Mouse (Mus musculus) forebrain, embryonic 10.5 days (tissue): ENCODE measurements around the gene Acot13. TPM values are rescaled to one million over a fixed set of nuclear protein-coding genes. Genes with fewer than 3 reads are reported as not detected.
"Not testable (repeated sequence)": the region's sequence is repeated elsewhere in the genome, so short reads cannot be mapped to it uniquely, and the experiment has no call there.

Experiments used
- DNase-seq: peaks from one replicate; pipeline ENCODE4 v3.0.0-alpha.2; 2017; ENCODE audit warnings: low spot score; ENCODE audit errors: extremely low spot score
- H3K27ac ChIP-seq: fragments of 300-500 bp; sonication (generic); 2 replicates; pipeline ENCODE4 v1.5.1; 2016; ENCODE audit warnings: mild to moderate bottlenecking
- H3K27me3 ChIP-seq: fragments of 300-500 bp; sonication (generic); 2 replicates; pipeline ENCODE4 v1.6.1; 2016; ENCODE audit warnings: mild to moderate bottlenecking; ENCODE audit not compliant: poor library complexity, severe bottlenecking
- H3K36me3 ChIP-seq: fragments of 300-500 bp; sonication (generic); replicated peaks from 2 replicates; pipeline ENCODE4 v1.6.1; 2016; ENCODE audit warnings: mild to moderate bottlenecking, moderate library complexity
- H3K4me1 ChIP-seq: fragments of 300-500 bp; sonication (generic); 2 replicates; pipeline ENCODE4 v1.6.1; 2016
- H3K4me3 ChIP-seq: fragments of 300-500 bp; sonication (generic); 2 replicates; pipeline ENCODE4 v1.5.1; 2016; ENCODE audit warnings: mild to moderate bottlenecking, moderate library complexity
- H3K9me3 ChIP-seq: fragments of 300-500 bp; sonication (generic); 2 replicates; pipeline ENCODE4 v1.6.1; 2016; ENCODE audit warnings: mild to moderate bottlenecking, moderate library complexity
- WGBS: fragments of 180-500 bp; shearing (Covaris S2); methylation state at CpG from one replicate; pipeline ENCODE4 v1.1.7; 2016; 5-methylcytosine and 5-hydroxymethylcytosine counted together
- polyA plus RNA-seq: library from polyadenylated mRNA; unstranded; fragments of >200 nt; fragmentation: Nextera tagmentation; extraction: Ambion mirVana; gene quantifications from 2 replicates; pipeline ENCODE4 v1.2.1, GENCODE M21; 2016

Acot13 gene
- polyA plus RNA-seq, 1 experiment from 2014 or later = 61.7 TPM

DNA sequence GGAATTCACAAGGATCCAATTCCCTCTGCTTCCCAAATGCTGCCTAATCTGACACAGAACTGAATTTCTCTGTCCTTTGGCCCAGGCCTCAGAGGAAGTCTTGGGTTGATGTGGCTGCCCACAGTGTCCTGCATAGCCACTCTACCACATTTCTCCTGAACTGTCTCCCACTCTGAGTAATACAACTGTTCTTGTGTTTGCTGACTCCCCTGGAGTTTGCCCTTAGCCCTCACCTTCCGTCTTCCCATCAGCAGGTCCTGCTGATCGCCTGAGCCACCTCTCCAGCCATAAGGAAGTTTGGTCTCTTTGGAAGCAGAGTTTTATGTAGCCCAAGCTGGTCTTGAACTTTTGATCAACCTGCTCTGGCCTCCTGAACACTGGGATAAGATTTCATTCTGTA, 20.6 kb upstream of the Acot13 start:
- Histone ChIP-seq H3K27me3 (no peaks in the 10 kb centered on the region), H3K27ac (no peak overlapping the region), H3K36me3 (no peaks in the 10 kb centered on the region), H3K9me3 (no peaks in the 10 kb centered on the region), H3K4me1 (no peaks in the 10 kb centered on the region), H3K4me3 (no peak overlapping the region)
- WGBS = 92% methylated on average over 2 of the region's 2 CpGs
- DNase-seq = no peak

DNA sequence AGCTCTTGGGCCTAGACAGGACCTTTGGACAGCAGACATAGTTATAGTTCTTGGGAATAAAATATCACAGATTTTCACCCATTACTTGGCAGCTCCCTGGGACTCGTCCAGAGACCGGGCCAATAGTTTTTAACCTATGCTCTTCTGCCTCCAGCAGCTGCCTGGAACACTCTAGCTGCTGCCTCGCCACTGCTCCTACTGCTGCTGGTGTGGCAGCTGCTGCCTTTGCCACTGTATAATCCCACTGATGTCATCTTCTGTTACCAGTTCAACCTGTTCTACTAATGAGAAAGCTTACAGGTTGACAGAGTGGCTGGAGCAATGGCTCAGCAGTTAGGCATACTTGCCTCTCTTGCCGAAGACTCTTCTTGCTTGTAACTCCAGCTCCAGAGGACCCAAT, 18.0 kb upstream of the Acot13 start:
- WGBS = 87% methylated on average over 4 of the region's 4 CpGs
- Histone ChIP-seq H3K36me3 (no peaks in the 10 kb centered on the region), H3K4me3 (no peak overlapping the region), H3K9me3 (no peaks in the 10 kb centered on the region), H3K27ac (no peak overlapping the region), H3K4me1 (peaks cover 17% of the 10 kb centered on the region), H3K27me3 (no peaks in the 10 kb centered on the region; the same call in 1 of the 2 replicates)
- no peak for DNase-seq

DNA sequence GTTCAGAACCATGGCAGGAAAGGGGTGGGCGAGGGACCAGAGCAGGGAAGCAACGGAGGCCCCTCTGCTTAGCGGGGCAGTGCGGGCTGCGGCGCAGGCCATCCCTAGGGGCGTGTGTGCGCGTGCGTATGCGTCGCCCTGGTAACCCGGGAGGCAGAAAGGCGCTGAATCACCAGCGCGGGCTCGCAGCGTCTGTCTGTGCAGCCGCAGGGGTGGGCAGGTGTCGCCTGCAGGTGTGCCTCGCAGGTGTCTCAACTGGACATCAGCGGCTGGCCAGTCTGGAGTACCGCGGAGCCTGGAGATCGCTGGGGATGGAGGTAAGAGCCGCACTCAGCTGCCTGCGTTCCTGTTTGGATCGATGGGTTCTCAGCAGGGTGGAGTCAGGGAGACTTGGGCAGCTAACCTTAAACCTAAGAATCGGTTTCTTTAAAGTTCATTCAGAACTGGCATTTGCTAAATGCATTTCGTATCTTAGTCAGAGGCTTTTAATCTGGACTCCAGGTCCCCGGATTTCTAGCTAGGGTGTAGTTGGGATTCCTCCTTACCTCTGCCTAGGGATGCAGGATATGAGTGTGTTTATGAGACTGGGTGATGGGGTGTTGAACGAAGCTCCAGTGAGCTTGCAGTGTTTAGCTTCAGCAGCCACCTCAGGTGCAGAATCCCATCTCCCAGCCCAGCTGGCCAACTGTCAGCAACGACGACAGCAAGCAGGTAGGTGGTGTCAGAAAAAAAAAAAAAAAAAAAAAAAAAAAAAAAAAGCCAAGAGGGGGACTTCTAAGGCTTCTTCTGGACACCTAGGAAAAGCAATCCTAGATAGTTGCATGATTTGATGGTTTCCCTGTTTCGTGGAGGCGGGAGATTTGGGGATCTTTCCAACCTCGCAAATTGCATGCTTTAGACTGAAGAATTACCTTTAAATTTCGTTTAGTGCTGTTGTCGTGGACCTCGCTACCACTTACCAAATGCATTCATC, 13.9 kb upstream of the Acot13 start, which contains the start of gene D130043K22Rik:
TSS of gene D130043K22Rik (plus strand) at position 153 of the 973 bp plus-strand sequence.
- DNase-seq = peak; percentile 61
- Histone ChIP-seq H3K9me3 (no peaks in the 10 kb centered on the region), H3K36me3 (peaks cover 25% of the 10 kb centered on the region), H3K4me3 (peak within 1 kb of the TSS; percentile 65), H3K27me3 (no peaks in the 10 kb centered on the region; the same call in 1 of the 2 replicates), H3K4me1 (peaks cover 21% of the 10 kb centered on the region), H3K27ac (peak within 1 kb of the TSS; percentile 75)
- 13% methylated on average over 40 of the region's 40 CpGs for WGBS

DNA sequence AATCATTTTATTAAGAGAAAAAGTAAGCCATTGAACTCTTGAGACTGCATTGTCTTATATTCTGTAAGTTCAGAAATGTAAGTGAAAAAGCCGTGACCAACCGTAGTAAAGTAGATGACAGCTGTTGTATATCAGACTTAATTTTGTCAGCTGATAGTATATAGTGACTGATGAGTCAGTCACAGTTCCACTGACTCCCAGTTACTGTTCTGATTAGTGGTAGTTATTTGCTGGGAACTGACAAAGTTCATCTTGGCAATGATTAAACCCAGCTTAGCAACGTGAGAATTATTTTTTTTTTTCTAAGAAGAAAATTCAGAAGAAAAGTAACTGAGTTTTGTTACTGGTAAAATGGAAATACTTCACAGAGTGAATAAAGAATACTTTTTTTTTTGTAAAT, 10.4 kb upstream of the Acot13 start:
- WGBS = 95% methylated on average over 3 of the region's 3 CpGs
- peaks cover 21% of the 10 kb centered on the region for H3K4me1 ChIP-seq

DNA sequence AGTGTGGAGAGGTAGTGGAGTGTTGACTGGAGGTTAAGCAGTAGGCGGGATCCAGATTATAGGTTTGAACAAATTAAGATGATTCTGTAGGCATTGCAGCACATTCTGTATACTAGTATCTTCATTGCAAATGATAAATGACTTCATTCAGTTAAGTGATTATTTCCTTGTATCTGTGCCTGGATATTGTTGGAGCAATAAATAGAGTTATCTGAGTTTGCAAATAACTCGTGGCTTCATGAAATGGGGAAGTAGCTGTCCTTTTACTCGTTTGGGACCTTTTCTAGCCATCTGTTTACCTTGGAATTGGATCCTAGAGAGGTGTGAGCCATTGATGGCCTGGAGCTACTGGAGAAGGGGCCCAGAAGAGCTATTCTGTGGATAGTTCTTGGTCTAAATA, 8.5 kb upstream of the Acot13 start:
- Histone ChIP-seq H3K36me3 (peaks cover 73% of the 10 kb centered on the region), H3K4me3 (no peak overlapping the region), H3K4me1 (peaks cover 9% of the 10 kb centered on the region), H3K27ac (no peak overlapping the region), H3K27me3 (no peaks in the 10 kb centered on the region), H3K9me3 (no peaks in the 10 kb centered on the region)
- DNase-seq = no peak
- WGBS = 82% methylated on average over 3 of the region's 3 CpGs

More for the DNA sequence above, 10.4 kb upstream of the Acot13 start:
- no peak overlapping the region for H3K4me3 ChIP-seq
- no peak overlapping the region for H3K27ac ChIP-seq
- H3K36me3 ChIP-seq = peaks cover 57% of the 10 kb centered on the region
- DNase-seq = no peak
- H3K27me3 ChIP-seq = no peaks in the 10 kb centered on the region; the same call in 1 of the 2 replicates
- H3K9me3 ChIP-seq = no peaks in the 10 kb centered on the region

DNA sequence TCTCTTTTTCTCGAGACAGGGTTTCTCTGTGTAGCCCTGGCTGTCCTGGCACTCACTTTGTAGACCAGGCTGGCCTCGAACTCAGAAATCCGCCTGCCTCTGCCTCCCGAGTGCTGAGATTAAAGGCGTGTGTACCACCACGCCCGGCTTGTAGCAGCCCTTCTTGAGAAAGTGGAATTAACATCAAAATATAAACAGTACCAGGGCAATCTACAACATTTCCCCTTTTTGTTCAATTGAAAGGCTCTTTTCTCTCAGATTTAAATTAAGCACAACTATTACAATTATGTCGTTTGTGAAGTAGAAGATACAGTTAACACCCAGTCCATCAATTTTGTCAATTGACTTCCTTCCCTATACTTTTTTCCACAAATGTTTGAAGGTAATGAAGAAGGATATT, 6.4 kb upstream of the Acot13 start:
- DNase-seq, H3K27me3 ChIP-seq, H3K4me3 ChIP-seq, H3K27ac ChIP-seq, H3K9me3 ChIP-seq: not testable (repeated sequence)
- WGBS = 94% methylated on average over 8 of the region's 8 CpGs
- Histone ChIP-seq H3K4me1 (peaks cover 17% of the 10 kb centered on the region), H3K36me3 (peaks cover 80% of the 10 kb centered on the region)

DNA sequence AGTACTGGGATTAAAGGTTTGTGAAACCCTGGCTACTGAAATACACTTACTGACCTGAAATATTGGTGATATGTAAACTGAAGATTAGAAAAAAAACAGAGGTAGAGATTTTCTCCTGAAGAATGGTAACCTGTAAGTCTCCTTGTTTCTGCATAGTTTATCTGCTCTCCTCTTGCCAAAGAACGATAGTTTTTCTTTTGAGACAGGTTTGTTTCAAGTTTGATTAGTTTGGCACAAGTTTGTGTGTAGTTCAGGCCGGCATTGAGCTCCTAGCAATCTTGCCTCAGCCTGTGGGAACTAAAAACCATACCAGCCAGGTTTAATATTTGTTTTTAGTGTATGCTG, 1.4 kb upstream of the Acot13 start:
- WGBS = 81% methylated on average over 2 of the region's 2 CpGs
- H3K27ac ChIP-seq = peak overlapping the region; percentile 97; the same call in 1 of the 2 replicates

DNA sequence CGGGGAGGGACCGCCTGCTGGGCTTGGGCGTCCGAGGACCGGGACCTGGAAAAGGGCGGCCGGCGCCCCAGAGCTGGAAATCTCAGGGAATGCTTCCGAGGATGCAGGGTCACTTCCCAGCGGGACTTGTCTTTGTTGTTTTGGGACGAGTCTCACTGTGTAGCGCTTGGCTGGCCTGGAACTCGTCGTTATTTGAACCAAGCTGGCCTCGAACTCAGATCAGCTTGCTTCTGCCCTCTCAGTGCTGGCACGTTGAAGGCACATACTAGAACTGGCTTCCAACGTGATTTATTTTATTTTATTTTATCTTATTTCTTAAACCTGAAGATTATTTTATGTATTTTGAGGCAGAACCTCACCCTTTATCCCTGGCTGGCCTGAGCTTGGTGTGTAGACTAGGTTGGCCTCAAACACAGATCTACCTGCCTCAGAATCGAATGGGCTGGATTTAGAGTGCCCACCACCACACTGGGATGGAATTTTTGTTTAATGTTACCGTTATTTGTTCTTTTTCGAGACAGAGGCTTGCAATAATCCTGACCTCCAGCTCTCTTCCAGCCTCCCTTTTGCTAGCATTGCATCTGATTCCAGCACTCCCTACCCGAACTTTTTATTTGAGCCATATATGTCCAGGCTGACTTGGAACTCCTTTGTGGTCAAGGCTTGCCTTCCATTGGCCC, 931 bp upstream of the Acot13 start:
- Histone ChIP-seq H3K27ac (peak overlapping the region; percentile 97), H3K27me3 (no peaks in the 10 kb centered on the region), H3K4me3 (peak overlapping the region; percentile 97), H3K36me3 (peaks cover 29% of the 10 kb centered on the region), H3K9me3 (no peaks in the 10 kb centered on the region), H3K4me1 (peaks cover 27% of the 10 kb centered on the region)
- DNase-seq = no peak
- WGBS = 5% methylated on average over 21 of the region's 21 CpGs

More for the DNA sequence above, 1.4 kb upstream of the Acot13 start:
- H3K9me3 ChIP-seq = no peaks in the 10 kb centered on the region
- H3K36me3 ChIP-seq = peaks cover 34% of the 10 kb centered on the region
- H3K4me3 ChIP-seq = peak overlapping the region; percentile 97
- no peak for DNase-seq
- H3K4me1 ChIP-seq = peaks cover 27% of the 10 kb centered on the region
- no peaks in the 10 kb centered on the region for H3K27me3 ChIP-seq

DNA sequence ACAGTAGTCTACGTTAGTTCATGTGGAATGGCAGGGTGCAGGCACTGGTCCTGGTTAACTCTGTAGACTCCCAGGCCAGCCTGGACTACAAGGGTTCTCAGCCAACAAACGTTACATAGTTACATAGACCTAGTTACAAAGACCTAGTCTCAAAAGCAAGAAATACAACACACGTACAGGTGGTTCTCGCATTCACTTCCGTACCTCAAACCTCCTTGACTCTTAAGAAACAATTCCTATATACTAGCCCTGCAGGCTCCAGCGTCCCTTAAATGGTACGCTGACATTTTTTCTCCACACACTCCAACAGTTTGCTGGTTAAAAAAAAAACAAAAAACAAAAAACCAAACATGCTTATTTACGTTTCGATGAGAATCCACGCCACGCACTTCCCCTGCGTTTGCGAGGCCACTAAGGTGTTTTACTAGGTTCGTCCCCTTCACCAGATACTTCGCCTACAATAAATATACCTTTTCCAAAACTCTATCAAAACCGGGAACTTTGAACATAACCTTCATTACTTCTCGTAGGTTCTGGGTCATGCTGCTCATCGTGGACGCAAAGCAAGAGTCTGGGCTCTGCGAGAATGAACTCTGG, 486 bp downstream of the Acot13 start:
- no peaks in the 10 kb centered on the region for H3K27me3 ChIP-seq
- peaks cover 15% of the 10 kb centered on the region for H3K36me3 ChIP-seq
- peak overlapping the region; percentile 97 for H3K27ac ChIP-seq
- H3K4me3 ChIP-seq = peak overlapping the region; percentile 97
- peaks cover 27% of the 10 kb centered on the region for H3K4me1 ChIP-seq
- WGBS = 5% methylated on average over 20 of the region's 20 CpGs
- peak; percentile 19 for DNase-seq
- H3K9me3 ChIP-seq = no peaks in the 10 kb centered on the region

DNA sequence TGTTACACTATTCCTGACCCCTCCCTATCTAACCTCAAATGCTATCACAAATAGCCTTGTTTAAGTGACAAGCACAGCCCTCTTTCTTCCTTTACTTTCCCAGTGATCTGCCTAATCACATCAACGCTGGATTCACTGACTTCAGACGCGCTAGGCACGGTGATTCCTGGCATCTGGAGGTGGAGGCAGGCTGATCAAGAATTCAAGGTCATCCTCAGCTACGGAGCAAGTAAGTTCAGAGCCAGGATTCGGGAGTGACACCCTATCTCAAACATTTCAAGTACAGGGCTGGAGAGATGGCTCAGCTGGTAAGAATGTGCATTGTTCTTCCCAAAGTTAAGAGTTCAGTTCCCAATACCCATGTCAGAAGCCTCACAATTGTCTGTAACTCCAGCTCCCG, 5.2 kb downstream of the Acot13 start:
- no peak for DNase-seq
- Histone ChIP-seq H3K9me3 (no peaks in the 10 kb centered on the region), H3K4me1 (peaks cover 5% of the 10 kb centered on the region), H3K27ac (no peak overlapping the region), H3K4me3 (no peak overlapping the region), H3K27me3 (no peaks in the 10 kb centered on the region), H3K36me3 (no peaks in the 10 kb centered on the region)
- WGBS = 89% methylated on average over 7 of the region's 7 CpGs

DNA sequence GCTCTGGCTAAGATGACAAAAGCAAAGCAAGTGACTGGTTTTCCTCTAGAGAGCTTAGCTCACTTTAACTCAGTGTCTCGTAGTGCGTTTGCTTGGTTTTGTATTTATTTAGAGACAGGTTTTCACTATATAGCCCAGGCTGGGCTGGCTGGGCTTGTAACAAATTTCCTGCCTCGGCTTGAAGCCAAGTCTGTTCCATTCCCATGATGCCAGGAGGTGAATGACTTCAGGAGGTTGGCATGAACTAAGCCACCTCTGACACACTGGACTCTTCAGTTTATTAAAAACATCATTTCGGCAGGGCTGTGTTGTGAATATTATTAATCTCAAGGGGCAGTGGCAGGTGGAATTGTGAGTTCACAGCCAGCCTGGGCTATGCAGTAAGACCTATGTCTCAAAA, 5.8 kb downstream of the Acot13 start:
- H3K9me3 ChIP-seq = no peaks in the 10 kb centered on the region
- H3K4me1 ChIP-seq = peaks cover 2% of the 10 kb centered on the region
- no peak for DNase-seq
- no peak overlapping the region for H3K27ac ChIP-seq
- WGBS = 91% methylated on average over 4 of the region's 4 CpGs
- H3K27me3 ChIP-seq = no peaks in the 10 kb centered on the region
- H3K4me3 ChIP-seq = no peak overlapping the region
- H3K36me3 ChIP-seq = no peaks in the 10 kb centered on the region

DNA sequence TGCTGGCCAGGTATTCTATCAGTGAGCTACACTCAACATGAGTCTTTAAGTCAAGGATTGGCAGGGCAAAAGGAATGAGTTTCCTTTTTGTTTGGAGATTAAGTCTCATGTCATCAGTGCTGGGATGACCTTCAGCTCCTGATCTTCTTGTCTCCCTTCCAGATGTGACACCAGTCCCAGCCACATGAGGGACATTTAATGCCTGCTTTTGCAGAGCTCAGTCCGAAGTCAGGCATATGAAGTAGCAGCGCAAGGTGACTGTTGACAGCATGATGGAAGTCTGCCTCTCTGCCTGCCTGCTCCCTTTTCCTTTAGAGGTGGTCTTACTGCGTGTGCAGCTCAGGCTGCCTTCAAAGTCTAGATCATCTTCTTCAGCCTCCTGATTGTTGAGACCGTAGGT, 6.7 kb downstream of the Acot13 start:
- WGBS = 88% methylated on average over 4 of the region's 4 CpGs
- H3K4me1 ChIP-seq = no peaks in the 10 kb centered on the region
- no peaks in the 10 kb centered on the region for H3K9me3 ChIP-seq
- peaks cover 3% of the 10 kb centered on the region for H3K36me3 ChIP-seq
- no peak overlapping the region for H3K4me3 ChIP-seq
- no peak overlapping the region for H3K27ac ChIP-seq
- H3K27me3 ChIP-seq = no peaks in the 10 kb centered on the region
- no peak for DNase-seq
